Mouse (Mus musculus): ENCODE measurements around the gene Adgrl3.

Adgrl3 gene

GRCm38 (mm10) chr5:81674275-81674974 lies 654.5 kb downstream of the Adgrl3 start:
- no peak for DNase-seq (ENCODE audit: low spot score)

GRCm38 (mm10) chr5:81674975-81675371 lies 655.0 kb downstream of the Adgrl3 start:
- no peak for DNase-seq (ENCODE audit: low spot score)

GRCm38 (mm10) chr5:81676896-81677295 lies 657.0 kb downstream of the Adgrl3 start:
- no peak for DNase-seq (ENCODE audit: low spot score)

- no peak for DNase-seq (ENCODE audit: low spot score)
These were observed 666.3 kb downstream of the Adgrl3 start for GRCm38 (mm10) chr5:81686206-81686605.

- peak; percentile 15 for DNase-seq (ENCODE audit: low spot score)
These were observed 666.9 kb downstream of the Adgrl3 start for GRCm38 (mm10) chr5:81686845-81687244.

- no peak for DNase-seq (ENCODE audit: low spot score)
These were observed 709.7 kb downstream of the Adgrl3 start for GRCm38 (mm10) chr5:81729620-81730019.

- no peak for DNase-seq (ENCODE audit: low spot score)
These were observed 716.1 kb downstream of the Adgrl3 start for GRCm38 (mm10) chr5:81736008-81736407.

- DNase-seq (ENCODE audit: low spot score) = no peak
These were observed 718.5 kb downstream of the Adgrl3 start for GRCm38 (mm10) chr5:81738286-81739032.

GRCm38 (mm10) chr5:81752426-81752825 lies 732.5 kb downstream of the Adgrl3 start:
- no peak for DNase-seq (ENCODE audit: low spot score)

- no peak for DNase-seq (ENCODE audit: low spot score)
These were observed 735.8 kb downstream of the Adgrl3 start for GRCm38 (mm10) chr5:81755711-81756110.

GRCm38 (mm10) chr5:81757093-81757725 lies 737.3 kb downstream of the Adgrl3 start:
- DNase-seq (ENCODE audit: low spot score) = no peak

- no peak for DNase-seq (ENCODE audit: low spot score)
These were observed 756.3 kb downstream of the Adgrl3 start for GRCm38 (mm10) chr5:81776234-81776633.

GRCm38 (mm10) chr5:81776746-81777145 lies 756.8 kb downstream of the Adgrl3 start:
- no peak for DNase-seq (ENCODE audit: low spot score)

GRCm38 (mm10) chr5:81784770-81785169 lies 764.8 kb downstream of the Adgrl3 start:
- DNase-seq (ENCODE audit: low spot score) = no peak

- DNase-seq (ENCODE audit: low spot score) = no peak
These were observed 770.8 kb downstream of the Adgrl3 start for GRCm38 (mm10) chr5:81790710-81791109.

- DNase-seq (ENCODE audit: low spot score) = no peak
These were observed 774.2 kb downstream of the Adgrl3 start for GRCm38 (mm10) chr5:81794125-81794524.

- DNase-seq (ENCODE audit: low spot score) = no peak
These were observed 774.7 kb downstream of the Adgrl3 start for GRCm38 (mm10) chr5:81794601-81795000.

GRCm38 (mm10) chr5:81796128-81796527 lies 776.2 kb downstream of the Adgrl3 start:
- DNase-seq (ENCODE audit: low spot score) = no peak

- no peak for DNase-seq (ENCODE audit: low spot score)
These were observed 791.0 kb downstream of the Adgrl3 start for GRCm38 (mm10) chr5:81810966-81811365.

- no peak for DNase-seq (ENCODE audit: low spot score)
These were observed 812.1 kb downstream of the Adgrl3 start for GRCm38 (mm10) chr5:81832076-81832475.

GRCm38 (mm10) chr5:81832679-81833078 lies 812.7 kb downstream of the Adgrl3 start:
- no peak for DNase-seq (ENCODE audit: low spot score)

GRCm38 (mm10) chr5:81837860-81838259 lies 817.9 kb downstream of the Adgrl3 start:
- DNase-seq (ENCODE audit: low spot score) = no peak

GRCm38 (mm10) chr5:81843798-81844197 lies 823.9 kb downstream of the Adgrl3 start:
- no peak for DNase-seq (ENCODE audit: low spot score)
